Mouse (Mus musculus) thymus, adult 2 months (tissue): ENCODE data around the gene Coq8b.

Source experiments
- CTCF ChIP-seq: fragments of 200-500 bp; IDR thresholded peaks from 2 replicates; pipeline ENCODE4 v1.5.1; 2012; ENCODE audit warnings: mild to moderate bottlenecking, control low read depth, low read length, moderate library complexity, borderline replicate concordance; ENCODE audit not compliant: control insufficient read depth, poor library complexity, insufficient read depth; ENCODE audit errors: extremely low read depth
- POLR2A ChIP-seq: fragments of 200-500 bp; IDR thresholded peaks from 2 replicates; pipeline ENCODE4 v1.6.1; 2012; ENCODE audit warnings: mild to moderate bottlenecking, low read length, control low read depth, moderate library complexity; ENCODE audit not compliant: control insufficient read depth, poor library complexity, insufficient read depth; ENCODE audit errors: extremely low read depth

- TF ChIP-seq CTCF: no peak
- TF ChIP-seq POLR2A: no peak
Observed at GRCm38 (mm10) chr7:27238568-27238967, 5.7 kb downstream of the Coq8b start.
